Mouse (Mus musculus) CH12.LX (cell line): ENCODE measurements around the gene Zc3h10. TPM values are rescaled to one million over a fixed set of nuclear protein-coding genes. Genes with fewer than 3 reads are reported as not detected.
A peak's percentile ranks its signal among the peaks of the same experiment; 100 is the strongest.
"Not testable (repeated sequence)": the region's sequence is repeated elsewhere in the genome, so short reads cannot be mapped to it uniquely, and the experiment has no call there.

Experiments
- DNase-seq: peaks from one replicate; pipeline ENCODE4 v3.0.0-alpha.2; 2013; ENCODE audit errors: extremely low read depth
- H3K27ac ChIP-seq: 2 replicates; pipeline ENCODE4 v1.5.1; 2012; ENCODE audit warnings: low read depth, mild to moderate bottlenecking, control low read depth, moderate library complexity; ENCODE audit not compliant: insufficient read depth
- H3K27me3 ChIP-seq: replicated peaks from 2 replicates; pipeline ENCODE3; 2012; ENCODE audit warnings: inconsistent platforms
- H3K36me3 ChIP-seq, 2 experiments: replicated peaks in 1 of 2; 2 replicates each; pipeline versions ENCODE3 to v1.6.1; 2012; ENCODE audit warnings: inconsistent platforms in 1 of 2, low read length in 1 of 2, mild to moderate bottlenecking in 1 of 2, mixed read lengths in 1 of 2, moderate library complexity in 1 of 2; ENCODE audit not compliant: control insufficient read depth in 1 of 2, insufficient read depth in 1 of 2
- H3K4me1 ChIP-seq, 2 experiments: 2 replicates each; pipeline ENCODE4 v1.6.1; 2012; ENCODE audit warnings: inconsistent platforms in 1 of 2, moderate library complexity in 1 of 2; ENCODE audit not compliant: insufficient read depth in 2 of 2, control insufficient read depth in 1 of 2
- H3K4me2 ChIP-seq: 2 replicates; pipeline ENCODE4 v1.6.1; 2012; ENCODE audit warnings: low read depth, mild to moderate bottlenecking, control low read depth; ENCODE audit not compliant: poor library complexity, insufficient read depth, severe bottlenecking
- H3K4me3 ChIP-seq, 3 experiments: fragments of 150-350 bp in 1 of 3; sonication (generic) in 1 of 3; replicated peaks in 1 of 3; 2 replicates each; pipeline versions ENCODE3 to v1.5.1; 2011 to 2012; ENCODE audit warnings: low read depth in 2 of 3, low read length in 2 of 3, mild to moderate bottlenecking in 2 of 3, moderate library complexity in 2 of 3, control low read depth in 1 of 3, improper control_type of control experiment in 1 of 3, inconsistent platforms in 1 of 3, mixed read lengths in 1 of 3; ENCODE audit not compliant: poor library complexity in 1 of 3
- H3K79me2 ChIP-seq: replicated peaks from 2 replicates; pipeline ENCODE4 v1.6.1; 2012; ENCODE audit warnings: mild to moderate bottlenecking, moderate library complexity; ENCODE audit not compliant: control insufficient read depth, poor library complexity, insufficient read depth, severe bottlenecking; ENCODE audit errors: extremely low read depth
- H3K9ac ChIP-seq: 2 replicates; pipeline ENCODE4 v1.6.1; 2012; ENCODE audit warnings: low read depth, mild to moderate bottlenecking, control low read depth, moderate library complexity; ENCODE audit not compliant: insufficient read depth
- H3K9me3 ChIP-seq: replicated peaks from 2 replicates; pipeline ENCODE3; 2012; ENCODE audit warnings: low read length, inconsistent platforms, mixed read lengths
- CTCF ChIP-seq, 2 experiments: IDR thresholded peaks in 1 of 2; conservative IDR thresholded peaks in 1 of 2; 2 replicates each; pipeline ENCODE4 v1.5.1; 2011 to 2012; ENCODE audit warnings: low read depth in 2 of 2, low read length in 2 of 2, improper control_type of control experiment in 1 of 2, inconsistent platforms in 1 of 2, mild to moderate bottlenecking in 1 of 2, moderate library complexity in 1 of 2
- ELF1 ChIP-seq: IDR thresholded peaks from 2 replicates; pipeline ENCODE4 v1.6.1; 2014; ENCODE audit warnings: low read depth, mild to moderate bottlenecking, inconsistent platforms, low read length, improper control_type of control experiment
- EP300 ChIP-seq: IDR thresholded peaks from 2 replicates; pipeline ENCODE4 v1.6.1; 2011; ENCODE audit warnings: low read length, improper control_type of control experiment
- HCFC1 ChIP-seq: IDR thresholded peaks from 2 replicates; pipeline ENCODE4 v1.6.1; 2012; ENCODE audit warnings: low read depth, mild to moderate bottlenecking, inconsistent platforms, low read length, improper control_type of control experiment
- SMC3 ChIP-seq: IDR thresholded peaks from 2 replicates; pipeline ENCODE4 v1.6.1; 2011; ENCODE audit warnings: low read depth, low read length, improper control_type of control experiment
- dilution Hi-C: fragments of 300-500 bp; cut with MboI; formaldehyde crosslinking; loops from 2 replicates; pipeline ENCODE4 v1.14.3; 2020; ENCODE audit warnings: low sequenced_read_pairs; ENCODE audit not compliant: extremely low pct_unique_long_range_greater_than_20kb, extremely low pct_ligation_motif_present
- in situ Hi-C: fragments of 300-500 bp; cut with MboI; formaldehyde crosslinking; loops from 3 replicates; pipeline ENCODE4 v1.14.3; 2019; ENCODE audit warnings: low sequenced_read_pairs, low pct_ligation_motif_present, low pct_unique_long_range_greater_than_20kb, mixed read lengths
- polyA plus RNA-seq: library from polyadenylated mRNA; unstranded; fragments of >175 nt; gene quantifications from 2 replicates; pipeline ENCODE4 v1.2.1, GENCODE M21; 2012; ENCODE audit warnings: low read depth; ENCODE audit not compliant: insufficient read length
- total RNA-seq, 2 experiments: library from RNA; depleted of rRNA; stranded (reverse); fragments of 300-350 nt in 1 of 2; fragments of >200 nt in 1 of 2; gene quantifications; 2 replicates each; pipeline ENCODE4 v1.2.3; 2012 to 2014

The Zc3h10 gene
- total and polyA plus RNA-seq, 3 experiments = 14.4 to 19.9 (median 16.2) TPM

- TF ChIP-seq SMC3 (0 out of 2 replicates have a peak, but pooled peaks have one; percentile 15), CTCF (conservative IDR thresholded peaks at IDR 0.05 in 1 of 2, IDR thresholded peaks at IDR 0.05 in 1 of 2; ENCODE audit: low read depth in 2 of 2, low read length in 2 of 2) (peak in 1 of 2 experiments; percentile 40; a peak in 2 of 4 replicates), HCFC1 (no peak)
- Histone ChIP-seq H3K27ac (no peak overlapping the region), H3K9ac (no peak overlapping the region), H3K27me3 (no peaks in the 10 kb centered on the region), H3K36me3 (peaks cover 12 to 23% of the 10 kb centered on the region in 2 experiments), H3K4me2 (no peak overlapping the region), H3K79me2 (no peaks in the 10 kb centered on the region), H3K4me1 (peaks cover 6 to 12% of the 10 kb centered on the region in 2 experiments), H3K9me3 (peaks cover 2% of the 10 kb centered on the region), H3K4me3 (no peak overlapping the region)
- dilution Hi-C loops = no loop called here
- in situ Hi-C loops = no loop called here
- no peak for DNase-seq
Observed at GRCm38 (mm10) chr10:128505974-128506373, 41.6 kb downstream of the Zc3h10 start.

GRCm38 (mm10) chr10:128505371-128505667, 42.3 kb downstream of the Zc3h10 start:
- in situ Hi-C loops, H3K4me2 ChIP-seq, H3K9ac ChIP-seq, DNase-seq, H3K9me3 ChIP-seq, H3K79me2 ChIP-seq, dilution Hi-C loops, H3K27me3 ChIP-seq, H3K27ac ChIP-seq, H3K4me3 ChIP-seq: not testable (repeated sequence)
- Histone ChIP-seq H3K4me1 (peaks cover 6 to 12% of the 10 kb centered on the region in 2 experiments), H3K36me3 (peaks cover 6 to 17% of the 10 kb centered on the region in 2 experiments)

- Histone ChIP-seq H3K27me3 (no peaks in the 10 kb centered on the region), H3K27ac (no peak overlapping the region), H3K4me3 (no peak overlapping the region), H3K36me3 (peaks cover under 1 to 12% of the 10 kb centered on the region in 2 experiments), H3K9me3 (peaks cover 2% of the 10 kb centered on the region), H3K9ac (no peak overlapping the region), H3K4me2 (no peak overlapping the region), H3K4me1 (peaks cover 6 to 15% of the 10 kb centered on the region in 2 experiments), H3K79me2 (no peaks in the 10 kb centered on the region)
- TF ChIP-seq ELF1 = 0 out of 2 replicates have a peak, but pooled peaks have one; percentile 15
- TF ChIP-seq CTCF (conservative IDR thresholded peaks at IDR 0.05 in 1 of 2, IDR thresholded peaks at IDR 0.05 in 1 of 2; ENCODE audit: low read depth in 2 of 2, low read length in 2 of 2) = no peak
- in situ Hi-C loops = no loop called here
- dilution Hi-C loops = no loop called here
- no peak for DNase-seq
Observed at GRCm38 (mm10) chr10:128504641-128505370, 42.8 kb downstream of the Zc3h10 start.

- Histone ChIP-seq H3K4me3 (no peak overlapping the region), H3K9me3 (peaks cover 2% of the 10 kb centered on the region), H3K4me1 (peaks cover 6 to 15% of the 10 kb centered on the region in 2 experiments), H3K4me2 (no peak overlapping the region), H3K27ac (no peak overlapping the region), H3K79me2 (no peaks in the 10 kb centered on the region), H3K27me3 (no peaks in the 10 kb centered on the region), H3K36me3 (peaks cover 0 to 4% of the 10 kb centered on the region in 2 experiments), H3K9ac (no peak overlapping the region)
- TF ChIP-seq EP300 = no peak
- in situ Hi-C loops = no loop called here
- no peak for DNase-seq
- dilution Hi-C loops = no loop called here
Observed at GRCm38 (mm10) chr10:128504012-128504411, 43.6 kb downstream of the Zc3h10 start.
